Mouse (Mus musculus) kidney, embryonic 14.5 days (tissue): ENCODE data around the gene Mphosph9. TPM values are rescaled to one million over a fixed set of nuclear protein-coding genes. Genes with fewer than 3 reads are reported as not detected.
"Not testable (repeated sequence)": the region's sequence is repeated elsewhere in the genome, so short reads cannot be mapped to it uniquely, and the experiment has no call there.

Experiments
- ATAC-seq: fragments of 200-750 bp; cut with Nextera tagmentation; 2 replicates; pipeline ENCODE4 v1.8.0; 2017; ENCODE audit warnings: moderate number of reproducible peaks, mild to moderate bottlenecking, moderate TSS enrichment, moderate library complexity; ENCODE audit not compliant: low FRiP score, low TSS enrichment
- H3K27ac ChIP-seq: fragments of 300-500 bp; sonication (generic); 2 replicates; pipeline ENCODE4 v1.5.1; 2014; ENCODE audit warnings: low read depth, mild to moderate bottlenecking, low read length, moderate library complexity, mixed read lengths
- H3K27me3 ChIP-seq: fragments of 300-500 bp; sonication (generic); 2 replicates; pipeline ENCODE4 v1.6.1; 2014; ENCODE audit warnings: mild to moderate bottlenecking, low read length; ENCODE audit not compliant: control insufficient read depth, insufficient read depth
- H3K36me3 ChIP-seq: fragments of 300-500 bp; sonication (generic); 2 replicates; pipeline ENCODE4 v1.6.1; 2014; ENCODE audit warnings: low read length, mixed read lengths; ENCODE audit not compliant: control insufficient read depth, insufficient read depth
- H3K4me1 ChIP-seq: fragments of 300-500 bp; sonication (generic); 2 replicates; pipeline ENCODE4 v1.6.1; 2014; ENCODE audit warnings: low read length, mixed read lengths; ENCODE audit not compliant: control insufficient read depth, insufficient read depth
- H3K4me2 ChIP-seq: fragments of 300-500 bp; sonication (generic); replicated peaks from 2 replicates; pipeline ENCODE4 v1.6.1; 2014; ENCODE audit warnings: low read depth, mild to moderate bottlenecking, low read length
- H3K4me3 ChIP-seq: fragments of 300-500 bp; sonication (generic); 2 replicates; pipeline ENCODE4 v1.5.1; 2014; ENCODE audit warnings: mild to moderate bottlenecking, low read length
- H3K9ac ChIP-seq: fragments of 300-500 bp; sonication (generic); 2 replicates; pipeline ENCODE4 v1.6.1; 2014; ENCODE audit warnings: low read depth, mild to moderate bottlenecking, low read length, moderate library complexity
- H3K9me3 ChIP-seq: fragments of 300-500 bp; sonication (generic); 2 replicates; pipeline ENCODE4 v1.6.1; 2016; ENCODE audit warnings: low read length; ENCODE audit not compliant: control insufficient read depth
- WGBS: fragments of 180-500 bp; shearing (Covaris S2); extraction: QIAGEN DNeasy Blood & Tissue Kit; methylation state at CpG from one replicate; pipeline ENCODE4 v1.1.7; 2014; 5-methylcytosine and 5-hydroxymethylcytosine counted together
- polyA plus RNA-seq: library from polyadenylated mRNA; unstranded; fragments of >200 nt; fragmentation: Nextera tagmentation; extraction: Ambion mirVana; gene quantifications from 2 replicates; pipeline ENCODE4 v1.2.1, GENCODE M21; 2014

The Mphosph9 gene
- 11.8 and 20.8 TPM in 2 replicates for polyA plus RNA-seq

DNA sequence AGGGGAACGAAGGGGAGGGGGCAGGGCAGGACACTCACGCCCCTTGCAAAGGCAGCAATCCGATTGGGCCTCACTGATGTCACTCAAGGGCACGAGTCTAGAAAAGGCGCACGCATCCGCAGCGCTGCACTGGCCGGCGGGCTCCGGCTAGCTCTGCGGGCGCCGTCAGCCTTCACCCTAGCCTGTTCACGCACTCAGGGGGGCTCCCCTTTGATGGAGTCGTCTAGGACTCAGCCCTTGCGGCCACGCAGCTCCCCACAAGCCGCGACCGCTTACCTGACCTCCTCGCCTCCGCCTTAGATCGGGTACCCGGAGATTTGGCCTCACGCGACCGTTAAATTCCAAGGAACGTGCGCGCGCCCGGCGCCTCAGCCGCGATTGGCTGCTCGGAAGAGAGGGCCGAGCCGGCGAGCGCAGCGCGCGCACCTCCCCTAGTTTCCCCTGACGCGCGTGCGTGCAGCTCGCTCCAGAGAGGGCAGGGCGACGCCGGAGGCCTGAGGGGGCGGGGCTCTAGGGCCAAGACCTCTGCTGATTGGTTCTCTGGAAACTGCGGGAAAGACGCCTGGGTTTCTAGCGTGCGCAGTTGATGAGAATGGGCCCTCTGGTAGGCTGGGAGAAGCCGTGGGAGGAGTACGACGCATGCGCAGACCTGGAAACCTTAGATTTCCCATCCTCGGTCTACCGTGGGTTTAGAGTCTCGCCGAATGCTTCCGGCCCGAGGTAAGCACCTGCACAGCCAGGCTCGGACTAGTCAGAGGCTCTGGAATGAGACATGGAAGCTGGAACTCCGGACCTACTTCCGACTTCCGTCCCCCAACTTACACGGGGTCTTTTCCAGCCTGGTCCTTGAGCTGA lies at the start of gene Mphosph9, which contains the start of gene 2810006K23Rik:
Gene Mphosph9, minus strand, starts transcription at position 463 of the 855 bp plus-strand sequence.
Gene 2810006K23Rik, plus strand, starts transcription at position 580 of the 855 bp plus-strand sequence.
- ATAC-seq: peak; percentile 98
- peak within 1 kb of the TSS; percentile 63 for H3K4me2 ChIP-seq
- no peaks in the 10 kb centered on the region for H3K9me3 ChIP-seq
- H3K36me3 ChIP-seq: peaks cover 12% of the 10 kb centered on the region
- peak within 1 kb of the TSS; percentile 78 for H3K9ac ChIP-seq
- no peaks in the 10 kb centered on the region for H3K27me3 ChIP-seq
- peaks cover 9% of the 10 kb centered on the region; the same call in 1 of the 2 replicates for H3K4me1 ChIP-seq
- peak within 1 kb of the TSS; percentile 96 for H3K27ac ChIP-seq
- WGBS: under 1% methylated on average over 72 of the region's 72 CpGs
- peak within 1 kb of the TSS; percentile 69 for H3K4me3 ChIP-seq

DNA sequence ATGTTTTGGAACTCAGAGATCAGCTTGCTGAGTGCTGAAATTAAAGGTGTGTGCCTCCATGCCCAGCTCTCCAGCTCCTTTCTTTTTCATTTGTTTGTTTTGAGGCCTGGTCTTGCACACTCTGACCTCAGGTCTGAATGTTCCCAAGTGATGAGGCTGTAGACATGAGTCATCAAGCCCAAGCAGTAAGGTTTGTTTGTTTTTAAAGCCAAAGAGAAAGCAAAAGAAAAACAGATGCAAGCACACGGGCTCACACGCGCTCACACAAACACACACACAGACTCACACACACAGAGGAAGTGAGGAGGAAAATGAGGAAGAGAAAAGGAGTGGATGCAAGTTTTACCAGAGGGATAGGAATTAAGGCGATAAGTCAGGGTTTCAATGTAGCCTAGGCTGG lies 49.4 kb upstream of the Mphosph9 start:
- Histone ChIP-seq H3K9me3 (no peaks in the 10 kb centered on the region), H3K4me1 (no peaks in the 10 kb centered on the region), H3K4me3 (no peak overlapping the region), H3K9ac (no peak overlapping the region), H3K27ac (no peak overlapping the region), H3K27me3 (no peaks in the 10 kb centered on the region), H3K36me3 (peaks cover 87% of the 10 kb centered on the region), H3K4me2 (no peak overlapping the region)
- 89% methylated on average over 4 of the region's 4 CpGs for WGBS
- no peak for ATAC-seq

DNA sequence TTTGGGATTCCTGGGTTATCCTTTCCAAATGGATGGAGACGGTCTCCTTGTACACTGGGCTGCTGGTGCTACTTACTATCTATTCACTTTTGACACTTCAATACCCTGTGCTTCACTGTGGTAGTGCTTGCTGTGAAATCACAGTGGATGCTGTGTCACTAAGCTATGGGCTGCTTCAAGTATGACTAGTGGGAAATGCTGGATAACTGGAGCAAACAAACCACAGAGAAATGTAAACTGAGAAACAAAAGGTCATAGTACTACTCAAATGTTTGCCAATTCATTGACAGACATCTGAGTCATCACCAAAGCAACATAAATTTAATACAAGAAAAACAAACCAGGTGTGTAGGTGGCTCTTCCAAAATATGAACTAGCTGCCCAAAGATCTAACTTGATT lies 48.6 kb upstream of the Mphosph9 start:
- no peak overlapping the region for H3K9ac ChIP-seq
- WGBS: 88% methylated on average over 1 of the region's 1 CpGs
- H3K4me3 ChIP-seq: no peak overlapping the region
- no peak overlapping the region for H3K27ac ChIP-seq
- no peak overlapping the region for H3K4me2 ChIP-seq
- H3K9me3 ChIP-seq: no peaks in the 10 kb centered on the region
- H3K27me3 ChIP-seq: no peaks in the 10 kb centered on the region
- no peak for ATAC-seq
- peaks cover 87% of the 10 kb centered on the region for H3K36me3 ChIP-seq
- no peaks in the 10 kb centered on the region for H3K4me1 ChIP-seq

DNA sequence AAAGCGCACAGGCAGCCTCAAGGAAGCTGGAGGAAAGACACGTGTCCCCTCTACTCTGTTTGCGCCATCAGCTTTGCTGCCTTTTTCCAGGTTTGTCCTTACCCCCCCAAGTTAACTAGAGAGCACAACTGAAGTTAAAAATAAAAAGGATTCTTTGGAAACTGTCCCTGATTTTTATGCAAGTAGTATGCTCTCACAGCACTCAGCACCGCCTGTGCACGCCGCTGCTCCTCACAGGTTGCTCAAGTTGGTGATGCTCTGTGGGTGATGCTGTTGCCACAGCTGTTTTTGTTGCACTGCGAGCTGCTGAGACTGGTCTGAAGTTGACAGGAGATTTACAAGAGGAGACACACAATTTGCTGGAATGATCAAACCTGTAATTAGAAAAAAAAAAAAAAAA lies 46.5 kb upstream of the Mphosph9 start:
- Histone ChIP-seq H3K4me1 (no peaks in the 10 kb centered on the region), H3K27ac (no peak overlapping the region), H3K4me2 (no peak overlapping the region), H3K9me3 (no peaks in the 10 kb centered on the region), H3K27me3 (no peaks in the 10 kb centered on the region), H3K9ac (no peak overlapping the region), H3K4me3 (no peak overlapping the region), H3K36me3 (peaks cover 87% of the 10 kb centered on the region)
- WGBS: 96% methylated on average over 7 of the region's 7 CpGs
- ATAC-seq: no peak

DNA sequence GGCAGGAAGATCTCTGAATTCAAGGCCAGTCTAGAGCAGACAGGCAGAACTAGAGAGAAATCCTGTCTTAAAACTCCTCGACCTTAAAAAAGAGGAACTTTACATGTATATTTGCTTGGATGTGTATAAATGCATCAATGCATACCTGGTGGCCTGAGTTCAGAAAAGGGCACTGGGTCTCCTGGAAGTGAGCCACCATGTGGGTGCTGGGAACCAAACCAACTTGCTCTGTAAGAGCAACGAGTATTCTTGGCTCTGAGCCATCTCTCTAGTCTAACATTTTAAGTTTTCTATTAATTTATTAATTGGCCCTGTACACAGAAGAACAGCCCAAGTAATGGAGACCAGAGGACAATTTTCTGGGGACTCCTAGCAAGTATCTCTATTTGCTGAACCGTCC lies 38.9 kb upstream of the Mphosph9 start:
- ATAC-seq: no peak
- Histone ChIP-seq H3K9me3 (no peaks in the 10 kb centered on the region), H3K27ac (no peak overlapping the region), H3K36me3 (peaks cover 37% of the 10 kb centered on the region), H3K9ac (no peak overlapping the region), H3K4me3 (no peak overlapping the region), H3K4me2 (no peak overlapping the region), H3K4me1 (no peaks in the 10 kb centered on the region), H3K27me3 (no peaks in the 10 kb centered on the region)
- WGBS: 82% methylated on average over 3 of the region's 3 CpGs

DNA sequence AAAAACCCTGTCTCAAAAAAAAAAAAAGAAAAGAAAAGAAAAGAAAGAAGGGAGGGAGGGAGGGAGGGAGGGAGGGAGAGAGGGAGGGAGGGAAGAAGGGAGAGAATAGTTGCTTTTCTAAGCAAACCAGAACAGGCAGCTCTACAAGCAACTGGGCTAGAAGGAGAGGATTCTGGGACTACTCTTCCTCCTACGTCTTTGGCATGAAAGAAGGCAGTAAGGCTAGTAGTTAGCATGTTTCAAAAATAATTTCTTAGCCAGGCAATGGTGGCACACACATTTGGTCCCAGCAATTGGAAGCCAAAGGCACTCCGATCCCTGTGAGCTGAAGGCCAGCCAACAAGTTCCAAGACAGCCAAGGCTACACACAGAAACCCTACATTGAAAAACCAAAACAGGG lies 38.0 kb upstream of the Mphosph9 start:
- Histone ChIP-seq H3K4me1 (no peaks in the 10 kb centered on the region), H3K9ac (no peak overlapping the region), H3K36me3 (peaks cover 27% of the 10 kb centered on the region), H3K4me3 (no peak overlapping the region), H3K4me2 (no peak overlapping the region), H3K27me3 (no peaks in the 10 kb centered on the region), H3K9me3 (no peaks in the 10 kb centered on the region), H3K27ac (no peak overlapping the region)
- ATAC-seq: no peak
- 95% methylated on average over 2 of the region's 2 CpGs for WGBS

DNA sequence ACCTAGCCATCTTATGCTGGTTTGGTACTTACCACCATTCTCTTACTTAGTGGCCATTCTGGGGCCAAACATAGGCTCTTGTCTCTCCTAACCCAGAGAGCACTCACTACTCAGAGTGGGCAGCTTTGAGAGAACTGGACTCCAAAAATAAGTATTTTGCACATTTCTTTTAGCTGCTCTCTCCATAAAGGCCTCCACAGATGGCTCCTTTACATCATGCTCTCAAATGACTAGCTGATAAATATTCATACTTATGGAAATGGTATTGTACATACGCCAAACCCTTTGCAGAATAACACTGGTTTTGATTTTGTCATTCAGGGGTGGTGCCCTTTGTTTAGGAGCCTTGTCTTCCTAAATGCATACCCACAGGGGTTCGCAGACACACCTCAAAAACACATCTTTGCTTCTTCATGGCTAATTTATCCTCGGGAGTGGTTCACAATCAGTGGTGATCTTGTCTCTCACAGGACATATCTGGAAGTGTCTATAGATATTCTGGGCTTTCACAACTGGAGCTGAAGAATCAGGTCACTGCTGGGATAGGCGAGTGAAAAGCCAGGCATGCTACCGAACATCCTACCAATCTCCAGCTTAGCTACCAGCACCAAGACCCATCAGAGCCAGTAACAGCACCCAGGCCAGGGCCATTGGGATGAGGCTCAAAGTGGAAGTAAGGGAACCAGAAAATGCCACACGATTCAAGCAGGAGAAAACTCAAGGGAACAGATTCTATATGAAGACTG lies 36.6 kb upstream of the Mphosph9 start:
- Histone ChIP-seq H3K27ac (no peak overlapping the region), H3K36me3 (peaks cover 14% of the 10 kb centered on the region), H3K4me3 (no peak overlapping the region), H3K4me1 (no peaks in the 10 kb centered on the region), H3K4me2 (no peak overlapping the region), H3K9me3 (no peaks in the 10 kb centered on the region), H3K27me3 (no peaks in the 10 kb centered on the region), H3K9ac (no peak overlapping the region)
- ATAC-seq: no peak
- WGBS: 92% methylated on average over 6 of the region's 6 CpGs

DNA sequence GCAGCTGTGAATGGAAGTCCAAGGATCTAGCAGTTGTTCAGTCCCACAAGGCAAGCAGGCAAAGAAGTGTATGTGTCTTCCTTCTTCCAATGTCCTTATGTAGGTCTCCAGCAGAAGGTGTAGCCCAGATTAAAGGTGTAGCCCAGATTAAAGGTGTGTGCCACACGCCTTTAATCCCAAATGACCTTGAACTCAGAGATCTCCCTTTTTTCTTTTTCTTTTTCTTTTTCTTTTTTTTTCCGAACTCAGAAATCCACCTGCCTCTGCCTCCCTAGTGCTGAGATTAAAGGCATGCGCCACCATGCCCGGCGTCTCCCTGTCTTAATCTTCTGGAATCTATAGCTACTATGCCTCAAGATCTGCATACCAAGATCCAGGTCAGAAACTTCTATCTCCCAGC lies 35.2 kb upstream of the Mphosph9 start, which contains the start of gene Cdk2ap1:
Gene Cdk2ap1, minus strand, starts transcription at position 101 of the 400 bp plus-strand sequence.
- not testable (repeated sequence) for H3K36me3 ChIP-seq, H3K9me3 ChIP-seq, H3K4me1 ChIP-seq, H3K27me3 ChIP-seq, H3K4me3 ChIP-seq, H3K27ac ChIP-seq, H3K9ac ChIP-seq, H3K4me2 ChIP-seq, ATAC-seq
- WGBS: 96% methylated on average over 5 of the region's 5 CpGs

DNA sequence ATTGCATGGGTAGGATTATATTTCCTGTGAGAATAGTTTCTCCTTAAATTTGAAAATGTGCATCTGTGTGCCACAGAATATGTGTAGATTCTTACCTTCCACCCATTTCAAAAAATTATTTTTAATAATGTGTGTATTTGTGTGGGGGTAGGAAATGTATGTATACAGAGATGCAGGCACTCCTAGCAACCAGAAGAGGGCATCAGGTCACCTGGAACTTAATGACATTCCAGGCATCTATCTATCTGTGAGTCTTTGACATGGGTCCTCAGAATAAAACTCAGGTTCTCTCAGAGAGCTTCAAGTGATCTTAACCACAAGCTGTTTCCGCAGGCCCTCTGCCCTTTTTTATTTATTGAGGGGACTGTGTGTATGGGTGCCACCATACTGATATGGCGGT lies 31.9 kb upstream of the Mphosph9 start:
- WGBS: 77% methylated on average over 2 of the region's 2 CpGs
- H3K27ac ChIP-seq: no peak overlapping the region
- no peak overlapping the region for H3K9ac ChIP-seq
- ATAC-seq: no peak
- no peak overlapping the region for H3K4me2 ChIP-seq
- H3K27me3 ChIP-seq: no peaks in the 10 kb centered on the region
- 0 out of 2 replicates have a peak, but pooled peaks cover 3% of the 10 kb centered on the region for H3K4me1 ChIP-seq
- H3K36me3 ChIP-seq: no peaks in the 10 kb centered on the region
- H3K4me3 ChIP-seq: no peak overlapping the region
- H3K9me3 ChIP-seq: no peaks in the 10 kb centered on the region
